Mouse (Mus musculus) forebrain, embryonic 13.5 days (tissue): ENCODE data around the gene Med13l. TPM values are rescaled to one million over a fixed set of nuclear protein-coding genes. Genes with fewer than 3 reads are reported as not detected.

Source experiments
- ATAC-seq: fragments of 200-750 bp; cut with Nextera tagmentation; 2 replicates; pipeline ENCODE4 v1.8.0; 2017
- H3K27ac ChIP-seq: fragments of 300-500 bp; sonication (generic); 2 replicates; pipeline ENCODE4 v1.5.1; 2015; ENCODE audit warnings: inconsistent platforms, mild to moderate bottlenecking, moderate library complexity
- H3K27me3 ChIP-seq: fragments of 300-500 bp; sonication (generic); 2 replicates; pipeline ENCODE4 v1.6.1; 2015; ENCODE audit warnings: mild to moderate bottlenecking, inconsistent platforms
- H3K36me3 ChIP-seq: fragments of 300-500 bp; sonication (generic); 2 replicates; pipeline ENCODE4 v1.6.1; 2015; ENCODE audit warnings: mild to moderate bottlenecking, inconsistent platforms; ENCODE audit not compliant: poor library complexity, severe bottlenecking
- H3K4me1 ChIP-seq: fragments of 300-500 bp; sonication (generic); 2 replicates; pipeline ENCODE4 v1.6.1; 2015; ENCODE audit warnings: inconsistent platforms
- H3K4me2 ChIP-seq: fragments of 300-500 bp; sonication (generic); 2 replicates; pipeline ENCODE4 v1.6.1; 2015; ENCODE audit warnings: inconsistent platforms, mild to moderate bottlenecking, moderate library complexity
- H3K4me3 ChIP-seq: fragments of 300-500 bp; sonication (generic); 2 replicates; pipeline ENCODE4 v1.5.1; 2015; ENCODE audit warnings: mild to moderate bottlenecking, inconsistent platforms
- H3K9ac ChIP-seq: fragments of 300-500 bp; sonication (generic); 2 replicates; pipeline ENCODE4 v1.6.1; 2015; ENCODE audit warnings: mild to moderate bottlenecking, inconsistent platforms
- H3K9me3 ChIP-seq: fragments of 300-500 bp; sonication (generic); replicated peaks from 2 replicates; pipeline ENCODE4 v1.6.1; 2016; ENCODE audit warnings: inconsistent platforms
- whole genome bisulfite sequencing: fragments of 180-500 bp; shearing (Covaris S2); methylation state at CpG from one replicate; pipeline ENCODE4 v1.1.7; 2015; 5-methylcytosine and 5-hydroxymethylcytosine counted together
- polyA plus RNA-seq: library from polyadenylated mRNA; unstranded; fragments of >200 nt; fragmentation: Nextera tagmentation; extraction: Ambion mirVana; gene quantifications from 2 replicates; pipeline ENCODE4 v1.2.1, GENCODE M21; 2015

The Med13l gene
- polyA plus RNA-seq, 1 experiment from 2014 or later: 17.8 TPM

- WGBS: 70% methylated on average over 5 of the region's 5 CpGs
- Histone ChIP-seq H3K9ac (no peak overlapping the region), H3K9me3 (no peaks in the 10 kb centered on the region), H3K27me3 (no peaks in the 10 kb centered on the region), H3K36me3 (no peaks in the 10 kb centered on the region), H3K27ac (no peak overlapping the region), H3K4me1 (no peaks in the 10 kb centered on the region), H3K4me3 (no peak overlapping the region), H3K4me2 (no peak overlapping the region)
- ATAC-seq: no peak
These were observed 249.1 kb downstream of the Med13l start for GRCm38 (mm10) chr5:118809588-118809987.

- Histone ChIP-seq H3K27me3 (no peaks in the 10 kb centered on the region), H3K36me3 (no peaks in the 10 kb centered on the region), H3K4me1 (no peaks in the 10 kb centered on the region), H3K4me2 (no peak overlapping the region), H3K4me3 (no peak overlapping the region), H3K9me3 (no peaks in the 10 kb centered on the region), H3K9ac (no peak overlapping the region), H3K27ac (no peak overlapping the region)
- WGBS: 49% methylated on average over 5 of the region's 5 CpGs
- no peak for ATAC-seq
These were observed 251.2 kb downstream of the Med13l start for GRCm38 (mm10) chr5:118811690-118812089.

- WGBS: 81% methylated on average over 9 of the region's 9 CpGs
- no peak for ATAC-seq
- no peak overlapping the region for H3K27ac ChIP-seq
These were observed 251.9 kb downstream of the Med13l start for GRCm38 (mm10) chr5:118812421-118812820.

GRCm38 (mm10) chr5:118812947-118813401 lies 252.5 kb downstream of the Med13l start:
- no peak overlapping the region for H3K4me3 ChIP-seq
- ATAC-seq: no peak
- no peaks in the 10 kb centered on the region for H3K27me3 ChIP-seq
- no peaks in the 10 kb centered on the region for H3K4me1 ChIP-seq
- no peak overlapping the region for H3K27ac ChIP-seq
- H3K9me3 ChIP-seq: no peaks in the 10 kb centered on the region
- 81% methylated on average over 7 of the region's 7 CpGs for WGBS
- no peak overlapping the region for H3K4me2 ChIP-seq
- H3K36me3 ChIP-seq: no peaks in the 10 kb centered on the region
- H3K9ac ChIP-seq: no peak overlapping the region

More at GRCm38 (mm10) chr5:118812421-118812820, 251.9 kb downstream of the Med13l start:
- H3K4me3 ChIP-seq: no peak overlapping the region
- H3K36me3 ChIP-seq: no peaks in the 10 kb centered on the region
- H3K4me2 ChIP-seq: no peak overlapping the region
- no peak overlapping the region for H3K9ac ChIP-seq
- H3K27me3 ChIP-seq: no peaks in the 10 kb centered on the region
- H3K4me1 ChIP-seq: no peaks in the 10 kb centered on the region
- H3K9me3 ChIP-seq: no peaks in the 10 kb centered on the region

- Histone ChIP-seq H3K4me3 (no peak overlapping the region), H3K27me3 (no peaks in the 10 kb centered on the region), H3K9ac (no peak overlapping the region), H3K27ac (no peak overlapping the region), H3K4me2 (no peak overlapping the region), H3K4me1 (no peaks in the 10 kb centered on the region), H3K9me3 (no peaks in the 10 kb centered on the region), H3K36me3 (no peaks in the 10 kb centered on the region)
- ATAC-seq: no peak
- WGBS: 59% methylated on average over 6 of the region's 6 CpGs
These were observed 253.6 kb downstream of the Med13l start for GRCm38 (mm10) chr5:118814052-118814451.
